Mouse (Mus musculus) liver, embryonic 12.5 days (tissue): ENCODE results near the gene Serpine1. TPM values are rescaled to one million over a fixed set of nuclear protein-coding genes. Genes with fewer than 3 reads are reported as not detected.

Source experiments
- ATAC-seq: fragments of 200-750 bp; cut with Nextera tagmentation; 2 replicates; pipeline ENCODE4 v1.8.0; 2017; ENCODE audit warnings: moderate number of reproducible peaks, mild to moderate bottlenecking, moderate library complexity
- H3K27ac ChIP-seq: fragments of 300-500 bp; sonication (generic); 2 replicates; pipeline ENCODE4 v1.5.1; 2016; ENCODE audit warnings: mild to moderate bottlenecking
- H3K27me3 ChIP-seq: fragments of 300-500 bp; sonication (generic); replicated peaks from 2 replicates; pipeline ENCODE4 v1.6.1; 2016; ENCODE audit warnings: mild to moderate bottlenecking, moderate library complexity
- H3K36me3 ChIP-seq: fragments of 300-500 bp; sonication (generic); 2 replicates; pipeline ENCODE4 v1.6.1; 2016; ENCODE audit warnings: mild to moderate bottlenecking, moderate library complexity
- H3K4me1 ChIP-seq: fragments of 300-500 bp; sonication (generic); 2 replicates; pipeline ENCODE4 v1.6.1; 2016
- H3K4me2 ChIP-seq: fragments of 300-500 bp; sonication (generic); 2 replicates; pipeline ENCODE4 v1.6.1; 2016; ENCODE audit warnings: mild to moderate bottlenecking, moderate library complexity
- H3K4me3 ChIP-seq: fragments of 300-500 bp; sonication (generic); 2 replicates; pipeline ENCODE4 v1.5.1; 2016; ENCODE audit warnings: mild to moderate bottlenecking, moderate library complexity
- H3K9ac ChIP-seq: fragments of 300-500 bp; sonication (generic); 2 replicates; pipeline ENCODE4 v1.6.1; 2016; ENCODE audit warnings: mild to moderate bottlenecking, moderate library complexity
- H3K9me3 ChIP-seq: fragments of 300-500 bp; sonication (generic); replicated peaks from 2 replicates; pipeline ENCODE4 v1.6.1; 2016; ENCODE audit warnings: mild to moderate bottlenecking, moderate library complexity
- WGBS: fragments of 180-500 bp; shearing (Covaris S2); methylation state at CpG from one replicate; pipeline ENCODE4 v1.1.7; 2016; ENCODE audit not compliant: insufficient replicate concordance; 5-methylcytosine and 5-hydroxymethylcytosine counted together
- polyA plus RNA-seq: library from polyadenylated mRNA; unstranded; fragments of >200 nt; fragmentation: Nextera tagmentation; extraction: Ambion mirVana; gene quantifications from 2 replicates; pipeline ENCODE4 v1.2.1, GENCODE M21; 2016

Serpine1 gene
- polyA plus RNA-seq, 1 experiment from 2014 or later, result 0.19 TPM

DNA sequence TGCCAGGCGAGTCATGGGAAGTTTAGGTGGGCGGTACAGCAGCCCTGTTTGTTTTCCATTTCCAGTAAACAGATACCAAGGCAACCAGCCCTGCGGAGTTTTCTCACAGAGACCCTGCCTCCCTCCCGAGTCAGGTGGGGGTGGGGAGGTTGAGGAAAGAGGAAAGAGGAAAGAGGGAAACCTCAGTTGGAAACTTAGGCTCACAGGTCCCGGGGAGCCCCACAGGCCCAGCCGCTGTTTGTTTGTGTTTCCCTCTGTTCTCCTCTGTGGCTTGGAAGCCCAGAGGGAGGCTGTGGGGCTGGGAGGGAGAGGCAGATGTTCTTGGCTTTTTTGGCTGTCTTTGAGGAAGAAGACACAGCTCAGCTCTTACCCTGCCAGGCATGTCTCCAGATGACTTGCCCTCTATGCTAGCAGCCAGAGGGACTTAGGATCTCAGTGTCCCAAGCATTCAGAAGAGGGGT, 2.2 kb upstream of the Serpine1 start:
- no peaks in the 10 kb centered on the region for H3K9me3 ChIP-seq
- no peak overlapping the region for H3K4me3 ChIP-seq
- peaks cover 18% of the 10 kb centered on the region; the same call in 1 of the 2 replicates for H3K27me3 ChIP-seq
- no peak for ATAC-seq
- H3K4me1 ChIP-seq, result peaks cover 54% of the 10 kb centered on the region
- no peak overlapping the region for H3K27ac ChIP-seq
- H3K36me3 ChIP-seq, result no peaks in the 10 kb centered on the region
- H3K4me2 ChIP-seq, result no peak overlapping the region
- H3K9ac ChIP-seq, result no peak overlapping the region
- 59% methylated on average over 6 of the region's 6 CpGs for WGBS

DNA sequence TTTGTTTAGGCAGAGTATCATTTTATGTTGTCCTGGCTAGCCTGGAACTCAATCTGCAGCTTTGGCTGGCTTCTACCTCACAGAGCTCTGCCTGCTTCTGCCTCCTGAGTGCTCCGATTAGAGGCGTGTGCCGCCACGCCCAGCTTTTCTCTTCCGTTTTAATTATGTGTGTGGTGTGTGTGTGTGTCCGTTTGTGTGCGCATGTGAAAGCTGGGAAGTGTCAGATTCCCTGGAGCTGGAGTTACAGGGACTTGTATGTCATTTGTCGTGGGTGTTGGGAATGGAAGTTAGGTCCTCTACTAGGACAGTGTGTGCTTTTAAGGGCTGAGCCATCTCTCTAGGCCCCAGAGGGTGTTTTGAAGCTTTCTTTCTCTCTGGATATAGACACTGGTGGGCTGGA, 1.1 kb upstream of the Serpine1 start:
- H3K4me2 ChIP-seq, result no peak overlapping the region
- H3K36me3 ChIP-seq, result no peaks in the 10 kb centered on the region
- no peak overlapping the region for H3K9ac ChIP-seq
- H3K4me1 ChIP-seq, result peaks cover 43% of the 10 kb centered on the region
- H3K4me3 ChIP-seq, result no peak overlapping the region
- peak overlapping the region; percentile 46; the same call in 1 of the 2 replicates for H3K27ac ChIP-seq
- 71% methylated on average over 8 of the region's 8 CpGs for WGBS
- H3K27me3 ChIP-seq, result peaks cover 24% of the 10 kb centered on the region; the same call in 1 of the 2 replicates
- no peaks in the 10 kb centered on the region for H3K9me3 ChIP-seq
- no peak for ATAC-seq

DNA sequence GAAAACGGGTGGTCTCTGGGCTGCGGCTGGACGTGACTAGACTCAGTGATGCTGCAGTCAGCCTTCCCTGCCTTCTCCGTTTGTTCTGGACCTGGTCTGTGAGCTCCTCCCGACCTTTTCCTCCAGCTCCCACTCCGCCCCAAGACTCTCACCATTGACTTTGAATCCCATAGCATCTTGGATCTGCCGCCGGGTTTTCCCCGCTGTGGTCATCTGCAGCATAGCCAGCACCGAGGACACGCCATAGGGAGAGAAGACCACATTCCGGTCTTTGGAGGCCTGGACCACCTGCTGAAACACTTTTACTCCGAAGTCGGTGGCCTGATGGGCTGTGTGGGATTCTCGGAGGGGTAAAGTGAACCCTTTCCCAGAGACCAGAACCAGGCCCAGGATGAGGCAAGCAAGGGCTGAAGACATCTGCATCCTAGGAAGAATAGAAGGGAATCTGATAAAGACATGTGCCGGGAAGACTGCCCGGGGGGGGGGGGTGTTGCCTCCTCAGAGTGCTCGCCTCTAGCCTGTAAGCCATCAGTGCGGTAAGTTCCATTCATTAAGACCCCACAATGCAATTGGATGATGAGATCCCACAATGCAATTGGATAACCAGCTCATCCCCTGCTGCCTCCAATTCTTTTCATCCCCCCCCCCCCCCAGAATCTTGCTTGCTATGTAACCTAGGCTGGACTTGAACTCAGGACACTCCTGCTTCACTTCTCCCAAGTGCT, 1.0 kb downstream of the Serpine1 start:
- Histone ChIP-seq H3K9me3 (no peaks in the 10 kb centered on the region), H3K9ac (no peak overlapping the region), H3K27me3 (peaks cover 31% of the 10 kb centered on the region; the same call in 1 of the 2 replicates), H3K4me1 (peaks cover 26% of the 10 kb centered on the region), H3K27ac (no peak overlapping the region), H3K36me3 (no peaks in the 10 kb centered on the region), H3K4me2 (no peak overlapping the region), H3K4me3 (no peak overlapping the region)
- ATAC-seq, result no peak
- WGBS, result 72% methylated on average over 19 of the region's 19 CpGs

DNA sequence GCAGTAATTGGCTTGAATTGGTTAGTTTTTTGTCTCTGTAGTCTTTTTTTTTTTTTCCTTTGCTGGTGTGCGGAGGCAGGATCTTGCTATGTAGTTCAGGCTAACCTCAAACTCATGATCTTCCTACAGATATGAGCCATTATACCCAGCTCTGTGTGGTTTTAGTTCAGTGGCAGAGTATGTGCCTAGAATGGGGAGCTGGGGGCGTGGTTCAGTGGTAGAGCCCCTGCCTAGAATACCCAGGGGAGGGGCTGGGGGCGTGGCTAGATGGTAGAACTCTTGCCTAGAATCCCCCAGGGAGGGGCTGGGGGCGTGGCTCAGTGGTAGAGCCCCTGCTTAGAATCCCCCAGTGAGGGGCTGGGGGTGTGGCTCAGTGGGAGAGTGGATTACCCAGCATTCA, 3.4 kb downstream of the Serpine1 start:
- Histone ChIP-seq H3K27ac (no peak overlapping the region), H3K4me2 (no peak overlapping the region), H3K4me1 (peaks cover 15% of the 10 kb centered on the region), H3K9ac (no peak overlapping the region), H3K4me3 (no peak overlapping the region), H3K27me3 (peaks cover 45% of the 10 kb centered on the region), H3K9me3 (no peaks in the 10 kb centered on the region), H3K36me3 (no peaks in the 10 kb centered on the region)
- WGBS, result 41% methylated on average over 4 of the region's 4 CpGs
- ATAC-seq, result no peak

DNA sequence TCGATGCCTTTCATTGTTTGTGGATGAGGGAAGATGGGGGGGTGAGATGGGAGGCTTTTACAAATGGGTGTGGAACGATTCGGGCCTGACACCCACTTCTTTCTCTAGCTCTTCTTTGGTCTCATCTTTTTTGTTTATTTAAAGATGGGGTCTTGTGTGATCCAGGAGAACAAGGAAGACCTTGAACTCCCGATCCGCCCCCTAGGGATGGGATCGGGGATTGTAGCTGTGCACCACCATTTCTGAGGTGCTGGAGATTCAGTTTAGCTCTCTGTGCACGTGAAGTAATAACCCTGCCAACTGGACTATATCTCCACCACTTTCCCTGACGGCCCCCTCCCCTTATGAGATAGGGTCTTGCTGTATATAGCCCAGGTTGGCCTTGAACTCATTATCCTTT, 6.1 kb downstream of the Serpine1 start:
- Histone ChIP-seq H3K27ac (no peak overlapping the region), H3K36me3 (no peaks in the 10 kb centered on the region), H3K9me3 (no peaks in the 10 kb centered on the region), H3K4me1 (no peaks in the 10 kb centered on the region), H3K4me2 (no peak overlapping the region), H3K4me3 (no peak overlapping the region), H3K9ac (no peak overlapping the region), H3K27me3 (peaks cover 43% of the 10 kb centered on the region)
- WGBS, result 68% methylated on average over 8 of the region's 8 CpGs
- no peak for ATAC-seq

DNA sequence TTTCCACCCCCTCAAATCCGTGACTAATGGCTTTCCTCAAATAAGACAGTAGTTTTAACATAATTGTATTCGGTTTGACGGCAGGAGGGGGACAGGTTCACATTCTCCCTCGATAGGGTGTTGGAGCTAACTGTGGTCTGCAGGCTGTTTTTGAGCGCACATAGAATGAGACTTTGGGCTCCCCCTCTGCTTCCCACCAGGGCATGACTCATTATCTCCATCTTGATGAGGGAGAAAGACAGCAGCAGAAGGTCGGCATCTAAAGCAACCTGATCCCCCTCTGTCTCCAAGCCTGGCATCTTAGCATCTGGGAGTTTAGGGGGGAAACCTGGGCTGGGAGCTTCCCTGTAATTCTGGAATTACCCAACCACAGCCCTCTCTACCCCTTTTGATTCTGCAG, 6.6 kb downstream of the Serpine1 start:
- no peak overlapping the region for H3K4me2 ChIP-seq
- H3K4me1 ChIP-seq, result no peaks in the 10 kb centered on the region
- H3K27me3 ChIP-seq, result peaks cover 38% of the 10 kb centered on the region
- no peak for ATAC-seq
- no peak overlapping the region for H3K4me3 ChIP-seq
- 60% methylated on average over 6 of the region's 6 CpGs for WGBS
- H3K27ac ChIP-seq, result no peak overlapping the region
- H3K36me3 ChIP-seq, result no peaks in the 10 kb centered on the region
- H3K9ac ChIP-seq, result no peak overlapping the region
- no peaks in the 10 kb centered on the region for H3K9me3 ChIP-seq

DNA sequence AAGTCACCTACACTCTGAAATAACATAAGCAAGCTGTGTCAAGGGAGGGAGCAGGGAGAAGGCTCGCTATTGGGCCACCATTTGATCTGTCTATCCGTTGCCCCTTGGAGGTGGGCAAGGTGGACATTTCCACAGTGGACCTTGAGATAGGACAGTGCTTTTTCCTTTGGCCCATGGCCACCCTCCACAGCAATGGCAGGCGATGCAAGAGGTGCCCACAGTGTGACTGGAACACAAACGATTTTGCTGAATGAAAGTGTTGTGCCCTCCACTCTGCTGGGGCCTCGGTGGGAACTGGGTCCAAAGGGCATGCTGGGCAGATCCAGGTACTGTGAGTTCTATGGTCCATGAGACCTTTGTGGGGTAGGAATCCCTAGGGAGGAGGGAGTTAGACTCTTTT, 9.5 kb downstream of the Serpine1 start:
- Histone ChIP-seq H3K27me3 (peaks cover 20% of the 10 kb centered on the region), H3K36me3 (no peaks in the 10 kb centered on the region), H3K9ac (no peak overlapping the region), H3K4me1 (no peaks in the 10 kb centered on the region), H3K4me2 (no peak overlapping the region), H3K27ac (no peak overlapping the region), H3K9me3 (no peaks in the 10 kb centered on the region), H3K4me3 (no peak overlapping the region)
- ATAC-seq, result no peak
- 69% methylated on average over 5 of the region's 5 CpGs for WGBS

DNA sequence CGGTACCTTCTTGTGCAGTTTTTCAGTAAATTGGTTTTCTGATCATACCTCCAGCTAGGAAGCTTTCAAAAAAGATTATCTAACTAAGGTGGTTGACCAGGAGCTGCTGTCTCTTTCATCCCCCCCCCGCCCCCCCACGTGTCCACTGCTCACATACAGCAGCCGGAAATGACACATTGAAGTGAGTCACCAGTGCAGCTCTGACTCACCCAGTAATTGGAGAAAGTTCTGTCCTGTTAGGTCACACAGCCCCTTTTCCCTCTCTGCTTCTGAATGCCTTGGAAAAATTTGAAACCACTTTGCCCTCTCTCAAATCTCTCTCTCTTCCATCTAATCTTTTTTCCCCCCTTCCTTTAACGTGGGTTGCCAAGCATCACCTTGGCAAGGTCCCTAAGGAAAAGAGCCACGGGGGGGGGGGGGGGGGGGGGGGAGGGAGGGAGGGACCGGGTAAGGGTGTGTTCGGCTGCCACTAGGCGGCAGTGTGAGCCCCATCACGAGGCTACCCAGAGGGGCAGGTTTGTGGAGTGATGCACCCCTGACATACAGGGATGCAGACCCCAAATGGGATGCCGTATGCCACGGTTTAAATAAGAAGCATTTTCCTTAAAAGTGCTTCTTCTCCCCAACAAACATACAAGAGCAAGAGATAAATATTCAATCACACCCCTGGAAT, 10.1 kb downstream of the Serpine1 start:
- H3K4me2 ChIP-seq, result no peak overlapping the region
- no peak overlapping the region for H3K4me3 ChIP-seq
- no peak overlapping the region for H3K9ac ChIP-seq
- ATAC-seq, result peak; percentile 55; the same call in 1 of the 2 replicates
- peaks cover 16% of the 10 kb centered on the region for H3K27me3 ChIP-seq
- H3K4me1 ChIP-seq, result no peaks in the 10 kb centered on the region
- H3K36me3 ChIP-seq, result no peaks in the 10 kb centered on the region
- WGBS, result 19% methylated on average over 10 of the region's 12 CpGs
- H3K9me3 ChIP-seq, result no peaks in the 10 kb centered on the region
- H3K27ac ChIP-seq, result no peak overlapping the region

DNA sequence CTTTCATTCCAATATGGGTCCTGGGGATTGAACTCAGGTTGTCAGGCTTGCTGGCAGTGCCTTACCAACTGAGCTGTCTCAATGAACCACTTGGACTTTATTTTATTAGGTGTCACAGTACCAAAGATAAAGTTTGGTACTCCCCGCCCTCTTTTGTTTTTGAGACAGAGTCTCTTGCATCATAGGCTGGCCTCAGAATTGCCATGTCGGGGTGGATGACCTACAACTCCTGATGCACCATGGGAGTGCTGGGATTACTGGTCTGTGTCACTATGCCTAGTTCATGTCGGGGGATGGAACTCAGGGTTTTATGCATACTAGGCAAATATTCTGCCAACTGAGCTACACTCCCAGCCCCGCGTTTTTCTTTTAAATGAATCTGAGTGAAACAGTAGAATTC, 17.2 kb downstream of the Serpine1 start:
- H3K9ac ChIP-seq, result no peak overlapping the region
- H3K4me3 ChIP-seq, result no peak overlapping the region
- no peaks in the 10 kb centered on the region for H3K36me3 ChIP-seq
- no peaks in the 10 kb centered on the region for H3K4me1 ChIP-seq
- no peak overlapping the region for H3K27ac ChIP-seq
- H3K9me3 ChIP-seq, result no peaks in the 10 kb centered on the region
- H3K4me2 ChIP-seq, result no peak overlapping the region
- peaks cover 14% of the 10 kb centered on the region for H3K27me3 ChIP-seq
- ATAC-seq, result no peak
- WGBS, result 72% methylated on average over 5 of the region's 5 CpGs

DNA sequence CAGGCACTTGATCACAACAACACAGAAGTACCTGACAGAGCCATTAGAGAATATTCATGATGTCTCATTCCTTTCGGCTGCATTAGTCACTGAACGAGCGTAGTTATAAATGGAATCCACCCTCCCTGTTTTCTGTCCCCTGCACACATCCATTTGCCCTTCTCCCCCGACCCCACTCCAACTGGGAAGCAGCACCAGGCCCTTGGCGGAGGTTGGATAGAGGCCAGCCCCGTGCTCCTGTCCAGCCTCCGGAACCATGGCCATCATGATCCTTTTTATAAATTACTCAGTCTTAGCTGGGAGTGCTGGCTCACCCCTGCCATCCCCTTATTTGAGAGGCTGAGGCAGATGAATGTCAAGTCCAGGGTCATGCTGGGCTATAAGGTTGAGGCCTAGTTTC, 17.8 kb downstream of the Serpine1 start:
- ATAC-seq, result no peak
- H3K9me3 ChIP-seq, result no peaks in the 10 kb centered on the region
- WGBS, result 76% methylated on average over 7 of the region's 7 CpGs

DNA sequence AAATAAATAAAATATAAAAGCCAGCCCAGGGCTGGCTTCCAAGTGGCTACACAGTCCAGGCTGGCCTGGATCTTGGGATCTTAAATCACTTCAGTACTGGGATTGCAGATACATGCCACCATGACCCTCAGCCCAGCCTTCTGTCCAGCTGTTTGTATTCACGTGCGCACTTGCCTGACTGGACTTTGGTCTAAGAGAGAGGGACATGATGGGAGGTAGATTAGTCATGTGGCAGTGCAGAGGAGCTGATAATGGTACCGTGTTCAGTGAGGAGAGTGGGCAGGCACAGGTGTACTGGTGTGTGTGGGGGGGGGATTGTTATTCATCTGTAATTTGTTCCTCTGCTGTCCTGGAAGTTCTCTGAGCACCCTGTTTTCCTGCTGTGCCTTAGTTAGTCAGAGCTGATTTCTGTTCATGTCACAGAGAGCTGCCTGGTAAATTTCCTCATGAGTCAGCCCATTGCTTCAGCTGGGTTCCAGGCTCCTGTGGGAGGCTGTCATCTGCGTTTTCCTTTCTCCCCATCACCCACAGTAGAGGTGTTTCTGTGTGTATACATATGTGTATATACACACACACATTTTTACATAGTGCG, 20.1 kb downstream of the Serpine1 start:
- H3K27me3 ChIP-seq, result peaks cover 26% of the 10 kb centered on the region
- H3K4me3 ChIP-seq, result no peak overlapping the region
- no peaks in the 10 kb centered on the region for H3K9me3 ChIP-seq
- H3K36me3 ChIP-seq, result no peaks in the 10 kb centered on the region
- 67% methylated on average over 5 of the region's 5 CpGs for WGBS
- no peak overlapping the region for H3K27ac ChIP-seq
- no peak overlapping the region for H3K4me2 ChIP-seq
- H3K4me1 ChIP-seq, result no peaks in the 10 kb centered on the region
- ATAC-seq, result peak; percentile 35; the same call in 1 of the 2 replicates
- no peak overlapping the region for H3K9ac ChIP-seq

More for the DNA sequence above, 17.8 kb downstream of the Serpine1 start:
- no peak overlapping the region for H3K4me2 ChIP-seq
- no peaks in the 10 kb centered on the region for H3K36me3 ChIP-seq
- H3K27ac ChIP-seq, result no peak overlapping the region
- no peak overlapping the region for H3K9ac ChIP-seq
- H3K4me1 ChIP-seq, result no peaks in the 10 kb centered on the region
- peaks cover 20% of the 10 kb centered on the region for H3K27me3 ChIP-seq
- no peak overlapping the region for H3K4me3 ChIP-seq

DNA sequence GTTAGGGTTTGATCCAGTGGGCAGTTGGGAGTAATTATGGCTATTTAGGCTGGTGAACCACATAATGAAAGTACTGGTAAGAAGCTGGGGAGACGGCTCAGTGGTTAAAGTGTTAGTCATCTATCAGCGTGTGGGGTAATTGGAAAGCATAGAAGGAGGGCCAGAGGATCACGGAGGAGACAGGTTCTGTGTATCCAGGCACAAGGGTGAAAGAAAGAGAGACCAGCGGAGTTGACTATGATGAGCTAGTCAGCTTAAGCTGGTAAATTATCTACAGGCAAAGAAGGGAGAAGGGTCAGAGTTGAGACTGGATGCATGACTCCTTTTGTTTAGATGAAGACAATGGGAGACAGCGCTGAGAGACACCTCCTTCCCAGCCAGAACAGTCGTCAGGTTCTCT, 20.9 kb downstream of the Serpine1 start:
- H3K9me3 ChIP-seq, result no peaks in the 10 kb centered on the region
- 55% methylated on average over 6 of the region's 6 CpGs for WGBS
- no peak overlapping the region for H3K4me3 ChIP-seq
- no peak overlapping the region for H3K27ac ChIP-seq
- no peak overlapping the region for H3K4me2 ChIP-seq
- ATAC-seq, result no peak
- peaks cover 6% of the 10 kb centered on the region for H3K4me1 ChIP-seq
- no peaks in the 10 kb centered on the region for H3K36me3 ChIP-seq
- no peak overlapping the region for H3K9ac ChIP-seq
- H3K27me3 ChIP-seq, result peaks cover 27% of the 10 kb centered on the region
